Mouse (Mus musculus) retina, postnatal 1 day (tissue): Measurements from ENCODE around the gene Rmi2.
"Not testable (repeated sequence)": the region's sequence is repeated elsewhere in the genome, so short reads cannot be mapped to it uniquely, and the experiment has no call there.

Experiments used
- DNase-seq: peaks from one replicate; pipeline ENCODE4 v3.0.0-alpha.2; 2012

Gene Rmi2

DNA sequence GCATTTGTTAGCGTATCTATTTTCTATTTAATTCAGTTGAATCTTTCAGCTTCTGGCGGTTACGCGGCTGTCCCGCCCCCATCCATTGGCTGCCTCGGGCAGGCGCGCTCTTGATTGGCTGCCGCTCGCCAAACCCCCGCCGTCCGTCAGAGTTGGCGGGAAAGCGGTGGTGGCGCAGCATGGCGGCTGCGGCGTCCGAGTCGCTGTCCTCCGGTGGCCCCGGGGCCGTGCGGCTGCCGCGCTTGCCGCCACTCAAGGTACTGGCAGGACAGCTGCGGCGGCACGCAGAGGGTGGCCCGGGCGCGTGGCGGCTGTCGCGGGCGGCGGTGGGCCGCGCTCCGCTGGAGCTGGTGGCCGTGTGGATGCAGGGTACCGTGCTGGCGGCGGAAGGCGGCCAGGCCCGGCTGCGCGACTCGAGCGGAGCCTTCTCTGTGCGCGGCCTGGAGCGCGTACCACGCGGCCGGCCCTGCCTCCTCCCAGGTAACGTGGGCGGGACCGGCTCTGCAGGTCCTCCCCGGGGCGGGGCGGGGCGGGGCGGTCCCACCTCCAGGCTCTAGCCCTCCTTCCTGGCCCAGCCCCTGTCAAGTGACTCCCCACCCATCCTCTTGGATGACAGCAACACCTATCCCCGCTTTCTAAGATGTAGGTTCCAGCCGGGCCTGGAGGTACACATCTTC lies at the start of gene Rmi2:
Rmi2 (plus strand) TSS at position 149 of the 677 bp plus-strand sequence.
- peak; percentile 92 for DNase-seq

DNA sequence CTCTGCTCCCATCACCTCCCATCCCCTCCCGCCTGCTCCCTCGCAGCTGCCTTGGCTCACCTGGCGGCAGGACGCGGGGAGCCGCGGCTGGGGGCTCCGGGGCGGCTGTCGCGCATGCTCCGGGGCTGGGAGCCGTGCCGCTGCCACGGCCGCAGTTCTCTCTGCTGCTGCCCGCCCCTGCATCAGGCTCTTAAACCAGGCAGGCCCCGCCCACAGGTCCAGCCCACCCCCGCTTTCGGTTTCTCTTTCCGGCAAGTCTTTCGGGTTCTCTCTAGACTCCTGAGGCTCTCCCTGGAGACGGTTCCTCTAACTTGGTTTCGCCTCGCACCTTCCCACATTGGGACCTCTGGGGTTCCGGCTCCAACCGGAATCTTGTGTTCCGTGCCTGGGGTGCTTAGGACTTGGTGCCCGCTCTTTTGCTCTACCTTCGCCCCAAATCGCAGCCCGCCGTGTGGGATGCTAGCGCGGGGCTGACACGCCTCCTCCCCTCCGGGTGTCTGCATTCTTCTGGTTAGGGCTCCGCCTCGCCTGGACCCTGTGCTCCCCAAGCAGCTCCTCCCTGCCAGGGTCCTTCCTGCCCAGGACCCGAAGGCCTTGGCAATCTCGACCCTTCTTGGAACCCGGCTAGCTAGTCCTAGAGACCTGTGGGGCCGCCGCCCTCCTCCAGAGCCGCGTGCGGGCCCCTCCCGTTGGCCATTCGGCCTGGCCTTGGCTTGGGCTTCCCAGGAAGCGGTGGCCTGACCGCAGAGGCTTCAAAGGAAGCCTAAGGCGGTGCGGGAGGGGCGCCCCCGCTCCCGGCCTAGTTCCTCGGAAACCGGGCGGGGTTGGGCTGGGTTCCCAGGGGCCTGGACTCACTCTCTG lies 49.3 kb upstream of the Rmi2 start, which contains the start of gene Socs1:
Socs1 (minus strand) TSS at position 166 of the 861 bp plus-strand sequence.
- DNase-seq, result peak; percentile 93

DNA sequence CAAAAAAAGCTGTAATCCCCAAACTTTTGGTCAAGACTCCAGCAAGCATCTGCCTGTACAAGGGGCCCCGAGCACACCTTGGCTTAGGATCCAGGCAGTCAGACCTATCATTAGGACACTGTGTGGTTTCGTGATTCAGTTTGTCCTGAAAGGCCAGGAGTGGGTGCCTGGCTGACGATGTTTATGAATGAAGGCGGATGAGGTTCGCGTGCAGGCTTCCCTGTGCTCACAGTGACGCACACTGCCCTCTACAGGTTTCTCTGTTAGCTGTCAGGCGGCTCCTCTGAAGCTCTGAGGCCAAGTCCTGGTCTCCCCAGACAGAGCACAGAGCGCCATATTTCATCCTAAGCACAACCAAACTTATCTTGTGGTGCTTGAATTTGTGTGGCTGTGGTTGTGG lies 48.6 kb upstream of the Rmi2 start:
- peak; percentile 92 for DNase-seq

DNA sequence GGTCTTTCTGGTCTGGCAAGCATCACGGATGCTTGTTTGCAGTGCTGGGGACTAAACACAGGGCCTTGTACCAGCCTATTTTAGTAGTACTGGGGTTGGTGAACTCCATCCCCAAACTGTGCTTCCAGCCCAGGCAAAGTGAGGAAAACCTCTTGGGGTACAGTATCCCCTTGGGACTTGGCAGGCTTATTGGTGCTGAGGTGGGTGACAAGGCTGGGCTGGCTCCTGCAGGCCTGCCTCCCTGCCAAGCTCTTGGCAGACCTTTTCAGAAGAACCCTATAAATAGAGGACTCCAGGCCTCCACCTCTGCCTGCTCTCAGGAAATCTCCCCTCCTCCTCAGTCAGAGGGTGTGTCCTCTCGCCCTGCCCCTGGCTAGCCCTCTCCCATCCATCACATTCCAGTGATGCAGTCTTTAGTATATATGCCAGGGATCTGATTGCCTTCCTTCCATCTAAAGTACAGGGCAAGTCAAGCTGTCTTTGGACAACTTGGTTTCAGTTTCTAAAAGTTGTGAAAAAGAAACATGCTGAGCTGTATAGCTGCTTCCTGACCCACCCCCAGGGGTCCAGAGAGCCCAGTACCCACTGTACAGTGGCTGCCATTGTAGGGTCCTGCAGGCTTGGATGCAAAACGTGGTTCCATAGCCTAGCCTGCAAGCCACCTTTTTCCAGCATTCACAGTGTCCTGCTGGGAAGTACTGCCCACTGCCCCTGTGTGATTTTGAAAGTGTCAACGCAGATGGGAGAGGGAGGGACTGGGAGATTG lies 47.9 kb upstream of the Rmi2 start:
- DNase-seq, result no peak

DNA sequence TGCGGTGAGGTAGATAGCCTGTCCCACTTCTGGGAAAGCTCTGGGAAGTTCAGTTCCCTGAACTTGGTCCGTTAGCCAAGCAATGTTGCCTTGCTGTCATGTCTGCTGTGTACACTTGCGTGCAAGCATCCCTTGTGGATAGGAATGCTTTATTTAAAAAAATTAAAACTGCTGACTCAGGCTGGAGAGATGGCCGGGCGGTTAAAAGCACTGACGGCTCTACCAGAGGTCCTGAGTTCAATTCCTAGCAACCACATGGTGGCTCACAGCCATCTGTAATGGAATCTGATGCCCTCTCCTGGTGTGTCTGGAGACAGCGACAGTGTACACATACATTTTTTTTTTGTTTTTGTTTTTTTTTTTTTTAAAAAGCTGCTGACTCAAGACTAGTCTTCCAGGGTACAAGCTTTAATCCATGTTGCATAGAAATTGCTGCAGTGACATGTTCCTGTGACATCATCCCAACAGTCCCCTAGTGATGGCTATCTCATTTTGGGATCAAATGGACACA lies 47.3 kb upstream of the Rmi2 start:
- no peak for DNase-seq

DNA sequence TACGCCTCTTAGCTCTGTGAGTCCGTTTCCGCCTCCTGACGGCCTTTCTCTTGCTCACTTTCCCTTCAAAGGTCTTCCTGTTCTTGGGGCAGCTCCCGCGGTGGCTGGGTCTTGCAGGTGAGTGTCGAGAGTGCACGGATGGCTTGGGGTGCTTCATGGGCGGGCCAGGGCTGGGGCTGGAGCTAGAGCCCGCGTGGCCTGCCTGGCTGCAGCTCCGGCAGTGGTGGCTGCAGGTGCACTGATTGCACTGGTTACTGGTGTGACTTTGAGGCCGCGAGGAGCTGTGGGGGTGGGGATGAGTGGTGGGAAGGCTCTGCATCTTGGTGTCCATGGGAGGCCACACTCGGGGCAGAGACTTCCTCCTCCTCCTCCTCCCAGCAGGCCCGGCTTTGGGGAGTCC lies 46.6 kb upstream of the Rmi2 start, which contains the start of gene Tnp2:
Tnp2 (minus strand) TSS at position 390 of the 400 bp plus-strand sequence.
- DNase-seq, result no peak

DNA sequence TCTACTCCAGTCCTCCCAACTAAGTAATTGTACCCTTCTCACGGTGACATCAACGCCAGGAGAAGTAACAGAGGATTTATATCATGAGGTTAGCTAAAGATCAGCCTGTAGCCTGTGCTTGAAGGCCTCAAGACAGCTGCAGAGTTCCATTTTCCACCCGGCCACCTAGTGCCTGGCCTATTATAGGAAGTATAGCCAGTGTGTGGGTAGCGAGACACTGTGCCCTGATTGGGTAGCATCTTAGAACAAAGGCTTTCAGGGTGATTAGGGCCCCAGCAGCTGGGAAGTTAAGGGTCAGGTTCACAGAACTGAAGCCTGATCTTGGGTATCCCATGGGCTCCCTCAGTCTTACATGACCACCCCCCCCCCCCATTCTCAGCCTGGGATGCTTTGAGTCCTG lies 46.0 kb upstream of the Rmi2 start:
- DNase-seq, result peak; percentile 51

DNA sequence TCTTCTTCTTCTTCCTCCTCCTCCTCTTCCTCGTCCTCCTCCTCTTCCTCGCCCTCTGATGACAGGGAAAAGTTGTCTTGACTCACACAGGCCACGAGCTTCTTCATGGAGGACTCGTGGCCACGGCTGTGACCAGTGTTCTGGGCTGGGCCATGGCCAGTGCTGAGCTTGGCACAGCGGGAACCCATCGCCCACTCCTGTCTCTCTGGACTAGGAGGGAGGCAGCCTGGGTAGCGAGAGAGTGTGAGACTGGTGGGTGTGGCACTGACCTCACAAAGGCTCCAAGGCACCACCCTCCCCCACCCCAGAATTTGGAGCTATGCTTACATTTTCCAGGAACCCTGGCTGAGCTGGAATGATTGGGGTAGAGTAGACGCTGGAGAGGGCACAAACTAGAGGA lies 44.2 kb upstream of the Rmi2 start, which contains the start of gene Prm3:
Prm3 (minus strand) TSS at position 213 of the 400 bp plus-strand sequence.
- DNase-seq, result no peak

DNA sequence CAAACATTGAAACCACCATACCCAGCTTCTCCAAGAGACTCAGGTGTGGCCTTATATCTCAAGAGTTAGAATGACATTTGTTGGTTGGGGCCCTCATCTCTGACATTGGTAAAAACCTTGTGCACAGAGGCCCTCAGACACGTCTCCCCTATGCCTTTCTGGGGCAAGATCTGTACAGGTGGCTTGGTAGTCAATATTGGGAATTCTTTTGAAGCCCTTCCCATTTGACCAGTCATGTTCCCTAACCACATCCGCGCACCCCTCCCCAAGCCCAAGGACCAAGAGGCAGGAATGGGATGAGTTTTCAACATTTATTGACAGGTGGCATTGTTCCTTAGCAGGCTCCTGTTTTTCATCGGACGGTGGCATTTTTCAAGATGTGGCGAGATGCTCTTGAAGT lies 38.8 kb upstream of the Rmi2 start, which contains the start of gene Prm2:
Prm2 (minus strand) TSS at position 101 of the 400 bp plus-strand sequence.
- DNase-seq, result no peak

DNA sequence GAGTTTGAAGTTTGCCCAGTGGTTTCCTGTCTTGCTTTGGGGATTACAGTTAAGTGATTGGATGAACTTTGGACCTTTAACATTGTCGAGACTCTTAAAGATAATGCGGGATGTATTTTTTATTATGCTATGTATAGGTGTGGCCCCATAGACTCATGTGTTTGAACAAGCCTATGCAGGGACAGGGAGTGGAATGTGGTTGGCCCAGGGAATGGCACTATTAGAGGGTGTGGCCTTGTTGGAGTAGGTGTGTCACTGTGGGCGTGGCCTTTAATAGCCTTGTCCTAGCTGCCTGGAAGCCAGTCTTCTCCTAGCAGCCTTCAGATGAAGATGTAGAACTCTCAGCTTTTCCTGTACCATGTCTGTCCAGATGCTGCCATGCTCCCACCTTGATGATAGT lies 32.4 kb upstream of the Rmi2 start:
- DNase-seq, result not testable (repeated sequence)

DNA sequence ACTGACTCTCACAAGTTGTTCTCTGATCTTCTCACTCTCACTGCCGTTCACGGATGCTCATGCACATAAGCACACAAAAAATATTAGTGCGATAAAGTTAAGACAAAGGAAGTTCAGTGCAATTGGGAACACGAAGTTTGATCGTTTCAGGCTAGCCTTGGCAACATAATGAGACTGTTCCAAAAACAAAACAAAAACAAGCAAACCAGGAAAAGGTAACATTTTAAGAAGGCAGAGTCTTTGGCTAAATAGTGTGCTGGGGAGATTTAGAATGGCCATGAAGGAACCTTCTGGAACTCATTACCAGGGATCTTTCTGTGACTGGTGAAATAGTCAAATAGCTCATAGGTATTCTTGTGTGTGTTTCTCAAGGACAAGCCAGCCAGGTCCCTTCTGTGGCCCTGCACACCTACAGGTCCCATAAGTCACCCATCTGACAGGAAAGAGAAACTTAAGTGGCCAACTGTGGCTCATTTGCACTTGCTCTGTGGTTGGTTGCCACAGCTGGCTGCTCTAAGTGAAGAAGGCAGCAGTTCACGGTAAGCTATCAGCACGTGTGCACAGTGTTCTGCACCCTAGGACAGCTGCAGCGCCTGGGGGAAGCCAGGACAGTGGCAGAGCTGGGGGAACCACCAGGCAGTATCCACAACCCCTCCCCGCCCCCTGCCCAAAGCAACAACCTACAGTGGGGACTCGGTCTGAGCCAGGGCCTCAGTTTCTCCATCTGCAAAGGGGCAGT lies 28.9 kb upstream of the Rmi2 start, which contains the start of gene Prm1:
Prm1 (minus strand) TSS at position 51 of the 739 bp plus-strand sequence.
- DNase-seq, result no peak

DNA sequence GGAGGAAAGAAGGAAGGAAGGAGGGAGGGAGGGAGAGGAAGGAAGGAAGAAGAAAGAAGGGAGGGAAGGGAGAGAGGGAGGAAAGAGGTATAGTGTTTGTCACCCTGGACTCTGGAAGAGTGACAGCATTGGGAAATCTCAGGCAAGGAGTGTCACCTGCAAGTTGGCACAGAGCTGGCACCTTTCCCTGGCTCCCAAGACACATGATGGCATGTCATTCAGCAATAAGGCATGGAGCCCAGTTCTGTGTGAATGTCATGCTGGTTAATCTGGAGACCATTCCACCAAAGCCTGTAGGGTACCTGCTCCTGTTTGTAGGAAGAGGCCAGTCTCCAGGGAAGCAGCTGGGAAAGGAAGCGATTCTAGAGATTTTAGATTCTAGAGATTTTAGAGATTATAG lies 24.5 kb upstream of the Rmi2 start:
- DNase-seq, result no peak

DNA sequence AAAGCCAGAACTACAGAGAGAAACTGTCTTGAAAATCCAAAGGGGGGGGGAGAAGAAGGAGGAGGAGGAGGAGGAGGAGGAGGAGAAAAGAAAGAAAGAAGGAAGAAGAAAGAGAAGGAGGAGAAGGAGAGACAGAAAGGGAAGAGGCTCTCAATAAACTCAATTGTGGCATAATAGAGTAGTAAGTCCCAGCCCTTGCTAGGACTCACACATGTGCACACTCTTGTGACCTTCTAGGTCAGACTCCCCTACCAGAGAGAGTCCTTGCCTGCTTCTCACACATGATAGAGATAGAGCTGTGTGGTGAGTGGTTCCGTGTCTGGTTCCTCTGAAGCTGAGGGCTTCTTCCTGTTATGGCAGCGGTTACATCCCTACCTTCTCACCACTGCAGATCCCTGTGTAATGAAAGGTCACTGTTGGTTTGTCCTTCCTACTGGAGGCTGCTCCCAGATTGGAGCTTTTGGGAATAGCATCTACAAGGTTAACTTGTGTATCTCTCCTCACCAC lies 21.9 kb upstream of the Rmi2 start, which contains the start of gene Gm11172:
Gm11172 (plus strand) TSS at position 51 of the 507 bp plus-strand sequence.
- DNase-seq, result no peak

DNA sequence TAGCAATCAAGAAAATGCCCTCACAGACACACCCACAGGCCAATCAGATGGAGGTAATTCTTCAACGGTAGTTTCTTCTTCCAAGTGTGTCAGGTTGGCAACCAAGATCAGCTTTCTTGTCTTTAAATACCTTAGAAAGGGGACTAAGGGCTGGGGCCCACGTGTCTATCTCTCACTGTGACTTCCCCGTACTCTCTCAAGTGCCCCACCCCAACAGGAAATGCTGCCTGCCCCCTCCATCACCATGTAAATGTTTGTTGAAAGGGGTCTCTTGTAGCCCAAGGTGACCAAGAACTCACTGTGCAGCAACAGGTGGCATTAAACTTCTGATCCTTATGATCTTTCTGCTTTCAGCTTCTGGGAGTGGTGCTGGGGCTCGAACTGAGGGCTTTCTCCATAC lies 21.1 kb upstream of the Rmi2 start:
- no peak for DNase-seq

DNA sequence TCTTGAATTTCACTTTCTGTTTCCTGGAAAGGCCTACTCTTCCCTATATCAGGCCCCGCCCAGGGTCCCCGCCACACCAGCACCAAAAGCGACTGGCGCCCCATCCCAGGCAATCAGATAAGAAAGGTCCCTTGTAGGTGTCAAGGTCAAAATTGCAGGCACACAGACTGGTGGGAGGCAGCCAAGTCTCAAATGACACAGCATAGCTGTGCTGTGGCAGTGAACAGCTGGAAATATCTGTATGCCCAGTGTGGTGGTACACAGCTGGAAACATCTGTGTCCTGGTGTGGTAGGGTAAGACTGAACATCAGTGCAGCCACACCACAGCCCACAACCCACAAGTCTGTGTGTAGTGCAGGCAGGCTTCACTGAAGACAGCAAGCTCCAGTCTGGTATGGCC lies 20.0 kb upstream of the Rmi2 start:
- DNase-seq, result no peak

DNA sequence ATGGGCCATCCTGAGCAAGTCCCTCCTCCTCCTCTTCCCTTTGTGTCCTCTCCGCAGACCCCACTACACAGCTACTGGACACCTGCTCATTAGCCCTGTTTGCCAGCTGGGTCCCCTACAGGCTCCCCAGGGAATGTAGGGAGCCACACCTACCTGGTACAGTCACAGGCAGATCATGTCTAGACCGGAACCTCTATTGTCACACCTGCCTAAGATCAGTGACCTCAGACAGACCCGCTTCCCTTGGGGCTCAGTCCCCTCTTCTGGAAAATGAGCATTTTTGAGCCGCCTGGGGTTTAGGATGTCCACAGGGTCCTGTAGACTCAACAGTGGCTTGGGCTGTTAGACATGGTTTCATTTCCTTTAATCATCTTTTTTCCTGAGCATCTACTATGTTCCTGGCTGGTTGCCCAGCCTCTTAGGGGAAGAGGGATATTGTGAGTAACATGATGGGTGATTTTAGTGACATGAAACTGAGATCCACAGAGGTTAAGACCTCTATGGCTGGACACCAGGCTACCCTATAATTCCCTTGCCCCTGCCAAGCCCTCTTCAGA lies 16.2 kb upstream of the Rmi2 start:
- DNase-seq, result no peak

DNA sequence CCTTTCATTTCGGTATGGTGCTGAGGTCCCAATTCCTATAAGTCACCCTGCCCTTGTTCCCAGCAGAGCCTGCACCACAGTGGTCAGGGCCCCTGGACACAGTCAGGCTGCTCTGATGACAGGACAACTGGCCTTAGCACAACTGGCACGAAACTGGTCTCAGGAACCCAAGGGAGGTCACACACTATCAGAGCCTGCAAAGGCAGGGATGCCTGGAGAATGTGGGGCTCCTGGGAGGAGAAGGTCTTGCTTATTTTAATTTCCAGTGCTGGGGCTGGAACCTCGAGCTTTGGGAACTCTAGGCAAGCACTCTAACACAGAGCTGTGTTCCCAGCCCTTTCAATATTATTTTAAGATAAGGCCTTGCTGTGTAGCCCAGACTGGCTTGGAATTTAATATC lies 14.9 kb upstream of the Rmi2 start:
- no peak for DNase-seq

DNA sequence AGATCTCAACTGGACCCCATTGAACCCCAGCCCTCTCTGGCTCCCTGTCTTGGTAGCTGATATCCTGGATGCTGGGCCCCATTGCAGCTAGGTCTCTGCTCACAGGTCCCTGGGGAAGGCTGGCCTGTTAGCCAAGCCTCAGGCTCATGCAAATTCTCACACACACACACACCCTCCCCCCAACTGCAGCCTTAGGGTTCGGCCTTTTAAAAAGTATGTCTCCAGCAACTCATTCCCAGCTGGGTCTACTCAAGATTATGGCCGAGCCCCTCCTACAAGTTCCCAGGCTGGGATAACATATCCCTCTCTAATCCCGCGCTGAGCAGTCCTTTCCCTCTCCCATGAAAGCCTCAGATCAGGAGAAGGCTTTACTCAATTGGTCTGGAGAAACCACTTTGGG lies 13.5 kb upstream of the Rmi2 start:
- DNase-seq, result no peak

DNA sequence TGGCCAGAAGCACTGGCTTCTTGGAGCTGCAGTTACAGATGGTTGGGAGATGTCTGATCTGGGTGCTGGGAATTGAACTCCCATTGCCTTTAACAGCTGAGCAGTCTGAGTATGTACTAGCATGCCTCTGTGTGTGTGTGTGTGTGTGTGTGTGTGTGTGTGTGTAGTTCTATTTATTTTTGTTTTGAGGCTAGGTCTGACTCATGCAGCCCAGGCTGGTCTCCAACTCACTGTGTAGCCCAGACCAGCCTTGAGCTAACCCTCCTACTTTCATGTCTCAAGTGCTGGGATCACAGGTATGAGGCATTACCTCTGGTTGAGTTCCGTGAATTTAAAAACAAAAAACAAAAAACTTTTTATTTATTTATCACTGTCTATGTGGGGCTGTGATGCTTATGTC lies 10.3 kb upstream of the Rmi2 start:
- no peak for DNase-seq

DNA sequence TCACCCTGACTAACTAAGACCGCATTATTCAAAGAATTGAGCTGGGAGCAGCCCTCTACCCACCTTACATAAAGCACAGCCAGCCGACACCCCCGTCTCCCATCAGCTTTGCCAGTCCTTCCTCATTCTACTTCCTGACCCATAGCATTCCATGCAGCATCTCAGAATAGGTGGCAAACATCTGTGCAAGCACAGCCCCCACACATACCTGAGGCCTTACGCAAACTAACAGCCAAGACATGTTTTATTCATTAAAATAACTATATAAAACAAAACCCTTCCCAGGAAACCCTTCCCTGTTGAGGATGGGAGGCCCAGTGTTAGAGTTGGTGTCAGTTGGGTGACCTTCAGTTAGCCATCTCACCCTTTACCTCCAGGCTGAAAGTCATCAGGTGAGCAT lies 9.0 kb upstream of the Rmi2 start:
- DNase-seq, result no peak

DNA sequence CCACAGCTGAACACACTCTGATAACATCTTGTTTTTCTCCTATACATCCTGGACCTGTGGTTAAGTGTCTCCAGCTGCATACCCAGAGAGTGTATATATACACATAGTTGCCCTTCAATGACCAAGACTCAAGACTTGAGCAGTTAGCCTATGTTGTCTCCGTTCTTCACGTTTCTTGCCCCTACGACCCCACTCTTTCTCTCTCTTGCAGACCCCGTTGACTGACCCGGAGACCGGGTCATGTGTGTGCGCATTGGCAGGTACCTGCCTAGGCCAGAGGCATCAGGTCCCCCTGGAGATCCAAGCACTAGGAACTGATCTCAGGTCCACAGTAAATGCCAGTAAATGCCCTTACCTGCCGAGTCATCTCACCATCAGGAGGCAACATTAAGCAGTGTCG lies 7.6 kb upstream of the Rmi2 start:
- no peak for DNase-seq
